Mouse (Mus musculus) testis, adult 2 months (tissue): Measurements from ENCODE around the gene Tfb2m.

Experiments
- CTCF ChIP-seq: fragments of 200-500 bp; IDR thresholded peaks from 2 replicates; pipeline ENCODE4 v1.5.1; 2012; ENCODE audit warnings: low read depth, mild to moderate bottlenecking, inconsistent platforms, low read length, moderate library complexity; ENCODE audit not compliant: control insufficient read depth, insufficient read depth, insufficient replicate concordance
- POLR2A ChIP-seq: fragments of 200-500 bp; IDR thresholded peaks from 2 replicates; pipeline ENCODE4 v1.6.1; 2012; ENCODE audit warnings: low read depth, mild to moderate bottlenecking, inconsistent platforms, low read length, moderate library complexity; ENCODE audit not compliant: control insufficient read depth

GRCm38 (mm10) chr1:179539887-179540286 lies 6.2 kb downstream of the Tfb2m start:
- TF ChIP-seq POLR2A (no peak), CTCF (no peak)
